Mouse (Mus musculus) ES-Bruce4 (cell line): ENCODE measurements around the gene Lrrc20.

Source experiments
- CTCF ChIP-seq: IDR thresholded peaks from one replicate; pipeline ENCODE4 v1.8.1; 2011; ENCODE audit warnings: low read depth, low read length
- POLR2A ChIP-seq: IDR thresholded peaks from one replicate; pipeline ENCODE4 v1.8.1; 2011; ENCODE audit warnings: low read length; ENCODE audit not compliant: insufficient read depth

DNA sequence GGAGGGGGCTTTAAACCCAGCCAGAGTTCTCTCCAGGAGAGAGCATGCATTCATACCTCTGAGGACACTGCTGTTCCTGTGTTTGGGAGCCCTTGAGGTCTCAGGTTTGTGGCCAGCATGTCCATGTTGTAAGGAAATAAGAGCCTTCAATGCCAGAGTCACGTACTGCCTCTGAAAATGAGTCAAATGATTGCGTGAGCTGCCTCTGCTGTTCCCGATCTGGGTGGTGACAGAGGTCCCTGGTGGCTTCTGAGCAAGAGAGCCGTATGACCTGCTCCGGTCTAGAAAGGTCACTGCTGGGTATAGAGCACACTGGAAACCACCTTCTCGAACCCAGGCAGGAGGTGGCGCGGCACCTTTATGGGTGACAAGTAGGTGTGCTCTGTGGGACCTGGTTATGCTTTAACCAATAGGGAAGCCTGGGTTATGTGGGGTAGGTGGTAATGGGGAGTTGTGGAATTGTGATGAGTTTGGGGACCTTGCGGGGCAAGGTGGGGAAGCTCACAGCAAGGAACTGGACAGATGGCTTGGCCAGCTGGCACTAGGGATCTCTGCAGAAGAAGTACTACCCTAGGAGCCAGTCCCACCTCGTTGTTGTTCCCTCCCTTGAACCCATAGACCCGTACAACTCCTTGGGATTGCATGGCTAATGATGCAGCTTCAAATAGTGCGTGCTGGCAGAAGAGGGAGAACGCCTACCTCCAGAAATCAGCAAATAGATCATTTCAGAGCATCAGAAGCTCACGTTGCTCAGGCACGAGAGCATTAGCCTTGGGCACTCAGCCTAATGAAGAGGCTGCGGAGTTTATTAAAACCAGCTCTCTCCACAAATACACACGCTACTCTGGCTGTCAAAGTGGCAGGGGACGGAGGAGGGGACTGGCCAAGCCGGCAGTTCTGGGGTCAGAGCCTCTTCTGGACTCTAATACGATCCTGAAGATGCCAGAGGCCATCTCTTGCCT is 24.2 kb downstream of the Lrrc20 start:
- no peak for TF ChIP-seq POLR2A
- TF ChIP-seq CTCF, result no peak
